Mouse (Mus musculus): ENCODE measurements around the gene Cdrt4. TPM values are rescaled to one million over a fixed set of nuclear protein-coding genes. Genes with fewer than 3 reads are reported as not detected.

The Cdrt4 gene
- polyA plus RNA-seq, 1 experiment from 2014 or later: not detected

DNA sequence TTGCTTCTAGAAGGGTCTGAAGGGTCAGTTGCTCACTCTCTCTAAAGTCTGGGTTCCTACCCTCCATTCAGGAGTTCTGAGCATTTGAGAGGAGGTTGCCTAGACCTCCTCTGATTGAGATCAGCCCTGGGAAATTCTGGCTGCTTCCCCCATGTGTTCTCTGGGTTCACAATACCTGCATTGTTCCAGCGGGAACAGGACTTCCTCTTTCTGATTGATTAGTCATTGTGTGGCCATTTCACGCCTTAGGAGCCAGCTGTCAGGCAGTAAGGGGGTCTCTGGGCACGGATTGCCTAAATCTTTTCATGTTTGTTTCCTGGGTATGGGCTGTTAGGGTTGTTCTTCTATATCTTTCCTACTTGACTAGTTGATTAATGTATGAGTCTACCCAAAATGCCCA, 32.8 kb downstream of the Cdrt4 start:
- H3K4me3 ChIP-seq (replicated peaks; ENCODE audit: low read depth, low read length): no peak overlapping the region
- no peaks in the 10 kb centered on the region for H3K9me3 ChIP-seq (ENCODE audit: control insufficient read depth, low read length)
- H3K4me2 ChIP-seq (ENCODE audit: low read length): no peak overlapping the region
- 5% methylated on average over 3 of the region's 3 CpGs for WGBS
- peak; percentile 46; the same call in 1 of the 2 replicates for ATAC-seq (ENCODE audit: low FRiP score, low TSS enrichment)
- H3K9ac ChIP-seq (replicated peaks; ENCODE audit: low read length): no peak overlapping the region
- no peaks in the 10 kb centered on the region for H3K27me3 ChIP-seq (ENCODE audit: control insufficient read depth, insufficient read depth, low read length)
- peak; percentile 66 for DNase-seq
- no peaks in the 10 kb centered on the region for H3K36me3 ChIP-seq (ENCODE audit: control insufficient read depth, insufficient read depth, low read length)
- peaks cover 18% of the 10 kb centered on the region for H3K4me1 ChIP-seq (ENCODE audit: control insufficient read depth, insufficient read depth, low read length)
- no peak overlapping the region for H3K27ac ChIP-seq (replicated peaks; ENCODE audit: low read depth, low read length)

DNA sequence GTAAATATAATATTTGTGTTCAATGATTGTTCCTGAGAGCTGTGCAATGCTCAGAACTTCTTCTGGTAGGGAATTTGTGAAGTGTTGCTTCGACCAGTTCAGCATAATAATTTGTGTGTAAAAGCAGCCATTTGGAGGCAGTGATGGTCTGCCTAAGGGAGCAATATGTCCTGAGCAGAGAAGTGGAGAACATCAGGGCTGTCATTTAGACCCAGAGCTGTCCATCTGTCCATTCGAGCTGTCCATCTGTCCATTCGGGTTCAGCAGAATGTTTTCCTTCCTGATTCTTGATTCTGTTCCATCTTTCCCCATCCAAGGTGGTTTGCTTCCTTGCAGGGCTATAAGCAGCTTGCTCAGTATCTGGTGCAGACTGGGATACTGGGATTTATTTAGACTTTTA, 33.4 kb downstream of the Cdrt4 start:
- Histone ChIP-seq H3K36me3 (ENCODE audit: control insufficient read depth, insufficient read depth, low read length) (no peaks in the 10 kb centered on the region), H3K27me3 (ENCODE audit: control insufficient read depth, insufficient read depth, low read length) (no peaks in the 10 kb centered on the region), H3K4me1 (ENCODE audit: control insufficient read depth, insufficient read depth, low read length) (peaks cover 18% of the 10 kb centered on the region), H3K9ac (replicated peaks; ENCODE audit: low read length) (no peak overlapping the region), H3K27ac (replicated peaks; ENCODE audit: low read depth, low read length) (no peak overlapping the region), H3K4me2 (ENCODE audit: low read length) (no peak overlapping the region), H3K9me3 (ENCODE audit: control insufficient read depth, low read length) (no peaks in the 10 kb centered on the region), H3K4me3 (replicated peaks; ENCODE audit: low read depth, low read length) (no peak overlapping the region)
- DNase-seq (no peak), ATAC-seq (ENCODE audit: low FRiP score, low TSS enrichment) (no peak)
- WGBS: 72% methylated on average over 3 of the region's 3 CpGs

- H3K27me3 ChIP-seq (ENCODE audit: control insufficient read depth, insufficient read depth, low read length): no peaks in the 10 kb centered on the region
- H3K9ac ChIP-seq (replicated peaks; ENCODE audit: low read length): no peak overlapping the region
- DNase-seq (no peak), ATAC-seq (ENCODE audit: low FRiP score, low TSS enrichment) (no peak)
- H3K4me2 ChIP-seq (ENCODE audit: low read length): no peak overlapping the region
- WGBS: 88% methylated on average over 3 of the region's 3 CpGs
- H3K4me3 ChIP-seq (replicated peaks; ENCODE audit: low read depth, low read length): no peak overlapping the region
- no peak overlapping the region for H3K27ac ChIP-seq (replicated peaks; ENCODE audit: low read depth, low read length)
- no peaks in the 10 kb centered on the region for H3K9me3 ChIP-seq (ENCODE audit: control insufficient read depth, low read length)
- no peaks in the 10 kb centered on the region for H3K36me3 ChIP-seq (ENCODE audit: control insufficient read depth, insufficient read depth, low read length)
- H3K4me1 ChIP-seq (ENCODE audit: control insufficient read depth, insufficient read depth, low read length): peaks cover 18% of the 10 kb centered on the region
Observed at GRCm38 (mm10) chr11:62985075-62985474, 34.1 kb downstream of the Cdrt4 start.

DNA sequence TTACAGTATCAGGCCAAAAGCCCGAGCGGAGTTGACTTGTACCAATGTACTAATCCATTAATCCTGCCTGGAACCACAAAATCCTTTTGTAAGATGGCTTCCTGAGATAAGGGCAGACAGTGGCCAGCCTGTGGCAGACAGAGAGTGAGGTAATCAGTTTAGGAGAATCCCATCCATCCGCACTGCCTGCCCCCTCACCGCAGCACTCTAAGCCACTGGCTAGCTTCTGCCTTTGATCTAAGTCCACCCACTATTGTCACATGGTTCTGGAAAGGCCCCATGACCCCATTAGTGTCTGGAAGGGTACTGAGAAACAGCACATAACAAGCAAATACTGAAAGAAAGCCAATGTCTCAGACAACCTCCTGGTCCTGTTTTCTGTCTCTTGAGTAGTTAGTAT, 35.6 kb downstream of the Cdrt4 start:
- H3K9me3 ChIP-seq (ENCODE audit: control insufficient read depth, low read length): no peaks in the 10 kb centered on the region
- DNase-seq (no peak), ATAC-seq (ENCODE audit: low FRiP score, low TSS enrichment) (no peak)
- H3K9ac ChIP-seq (replicated peaks; ENCODE audit: low read length): no peak overlapping the region
- H3K4me2 ChIP-seq (ENCODE audit: low read length): no peak overlapping the region
- WGBS: 59% methylated on average over 4 of the region's 4 CpGs
- H3K4me1 ChIP-seq (ENCODE audit: control insufficient read depth, insufficient read depth, low read length): peaks cover 18% of the 10 kb centered on the region
- no peak overlapping the region for H3K4me3 ChIP-seq (replicated peaks; ENCODE audit: low read depth, low read length)
- H3K27ac ChIP-seq (replicated peaks; ENCODE audit: low read depth, low read length): no peak overlapping the region
- no peaks in the 10 kb centered on the region for H3K36me3 ChIP-seq (ENCODE audit: control insufficient read depth, insufficient read depth, low read length)
- H3K27me3 ChIP-seq (ENCODE audit: control insufficient read depth, insufficient read depth, low read length): no peaks in the 10 kb centered on the region

GRCm38 (mm10) chr11:62990150-62990685, 39.2 kb downstream of the Cdrt4 start:
- Histone ChIP-seq H3K36me3 (ENCODE audit: control insufficient read depth, insufficient read depth, low read length) (no peaks in the 10 kb centered on the region), H3K4me1 (ENCODE audit: control insufficient read depth, insufficient read depth, low read length) (peaks cover 3% of the 10 kb centered on the region; the same call in 1 of the 2 replicates), H3K9ac (replicated peaks; ENCODE audit: low read length) (no peak overlapping the region), H3K9me3 (ENCODE audit: control insufficient read depth, low read length) (no peaks in the 10 kb centered on the region), H3K4me2 (ENCODE audit: low read length) (no peak overlapping the region), H3K27ac (replicated peaks; ENCODE audit: low read depth, low read length) (no peak overlapping the region), H3K4me3 (replicated peaks; ENCODE audit: low read depth, low read length) (no peak overlapping the region), H3K27me3 (ENCODE audit: control insufficient read depth, insufficient read depth, low read length) (no peaks in the 10 kb centered on the region)
- ATAC-seq (ENCODE audit: low FRiP score, low TSS enrichment) (no peak), DNase-seq (no peak)
- 98% methylated on average over 3 of the region's 3 CpGs for WGBS

GRCm38 (mm10) chr11:62990811-62991210, 39.8 kb downstream of the Cdrt4 start:
- Histone ChIP-seq H3K27ac (replicated peaks; ENCODE audit: low read depth, low read length) (no peak overlapping the region), H3K27me3 (ENCODE audit: control insufficient read depth, insufficient read depth, low read length) (no peaks in the 10 kb centered on the region), H3K4me2 (ENCODE audit: low read length) (no peak overlapping the region), H3K4me1 (ENCODE audit: control insufficient read depth, insufficient read depth, low read length) (peaks cover 2% of the 10 kb centered on the region; the same call in 1 of the 2 replicates), H3K9me3 (ENCODE audit: control insufficient read depth, low read length) (no peaks in the 10 kb centered on the region), H3K4me3 (replicated peaks; ENCODE audit: low read depth, low read length) (no peak overlapping the region), H3K36me3 (ENCODE audit: control insufficient read depth, insufficient read depth, low read length) (no peaks in the 10 kb centered on the region), H3K9ac (replicated peaks; ENCODE audit: low read length) (no peak overlapping the region)
- ATAC-seq (ENCODE audit: low FRiP score, low TSS enrichment) (no peak), DNase-seq (no peak)
- WGBS: 87% methylated on average over 5 of the region's 5 CpGs

DNA sequence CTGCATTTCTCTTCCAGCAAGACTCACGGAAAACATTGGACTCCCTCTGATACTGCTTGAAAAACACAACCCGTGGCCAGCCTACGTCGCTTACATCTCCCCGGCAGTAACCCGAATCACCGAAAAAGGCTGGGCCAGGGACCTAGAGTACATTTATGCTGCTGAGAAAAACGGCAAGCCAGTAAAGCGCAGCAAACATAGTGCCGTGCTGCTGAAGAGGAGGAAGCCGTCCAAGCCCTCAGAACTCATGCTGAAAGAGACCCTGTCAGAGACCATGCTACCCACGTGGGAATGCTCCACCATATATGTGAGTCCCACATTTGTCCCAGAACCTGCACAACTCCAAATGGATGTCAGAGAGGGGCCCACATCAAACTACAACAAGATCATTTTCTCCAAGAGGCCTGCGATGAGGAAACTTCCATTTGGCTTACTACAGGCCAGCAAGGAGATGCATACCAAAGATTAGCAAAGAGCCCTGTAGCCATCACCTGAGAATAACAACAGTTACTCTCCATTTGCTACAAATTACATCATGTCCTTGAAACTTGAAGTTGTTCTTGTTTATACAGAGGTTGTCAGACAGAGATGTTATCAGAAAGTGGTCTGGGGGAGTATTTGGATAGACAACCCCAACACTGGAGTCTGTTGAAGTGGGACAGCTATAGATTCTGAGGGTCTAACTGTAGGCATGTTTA, 41.7 kb downstream of the Cdrt4 start:
- H3K36me3 ChIP-seq (ENCODE audit: control insufficient read depth, insufficient read depth, low read length): no peaks in the 10 kb centered on the region
- no peak overlapping the region for H3K4me3 ChIP-seq (replicated peaks; ENCODE audit: low read depth, low read length)
- ATAC-seq (ENCODE audit: low FRiP score, low TSS enrichment) (no peak), DNase-seq (no peak)
- peaks cover 2% of the 10 kb centered on the region; the same call in 1 of the 2 replicates for H3K4me1 ChIP-seq (ENCODE audit: control insufficient read depth, insufficient read depth, low read length)
- no peak overlapping the region for H3K4me2 ChIP-seq (ENCODE audit: low read length)
- H3K27me3 ChIP-seq (ENCODE audit: control insufficient read depth, insufficient read depth, low read length): no peaks in the 10 kb centered on the region
- 92% methylated on average over 13 of the region's 13 CpGs for WGBS
- H3K9me3 ChIP-seq (ENCODE audit: control insufficient read depth, low read length): no peaks in the 10 kb centered on the region
- no peak overlapping the region for H3K9ac ChIP-seq (replicated peaks; ENCODE audit: low read length)
- no peak overlapping the region for H3K27ac ChIP-seq (replicated peaks; ENCODE audit: low read depth, low read length)

DNA sequence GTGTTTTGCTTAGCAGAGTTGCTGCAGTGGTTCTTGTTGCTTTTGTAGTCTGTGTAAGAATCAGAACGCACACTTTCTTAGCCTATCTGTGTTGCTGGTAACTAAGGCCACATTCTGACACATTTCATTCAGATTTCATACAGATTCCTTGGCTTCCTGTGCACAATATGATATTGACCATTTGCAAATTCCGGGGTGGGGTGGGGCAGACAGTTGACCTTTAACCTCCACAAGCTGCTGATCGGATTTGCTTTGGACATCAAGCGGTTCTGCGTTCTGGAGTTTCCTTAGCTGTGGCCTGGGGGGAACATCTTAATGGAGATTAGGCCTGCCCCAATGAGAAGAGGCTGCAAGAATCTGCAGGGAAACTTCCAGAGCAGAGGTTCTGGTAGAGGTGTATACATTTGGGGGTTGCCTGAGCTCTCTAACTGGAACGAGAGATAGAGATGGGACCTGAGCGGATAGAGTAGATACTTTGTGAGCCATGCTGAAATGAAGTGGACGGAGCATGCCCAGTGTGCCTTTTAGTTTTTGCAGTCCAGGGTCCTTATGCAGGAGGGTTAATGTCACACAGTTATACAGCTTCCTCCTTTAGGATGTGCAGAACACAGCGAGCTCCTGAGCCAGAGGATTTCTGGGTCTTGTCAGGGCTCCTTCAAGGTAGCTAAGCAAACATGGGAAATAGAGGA, 44.2 kb downstream of the Cdrt4 start:
- DNase-seq (no peak), ATAC-seq (ENCODE audit: low FRiP score, low TSS enrichment) (no peak)
- Histone ChIP-seq H3K4me2 (ENCODE audit: low read length) (no peak overlapping the region), H3K9ac (replicated peaks; ENCODE audit: low read length) (no peak overlapping the region), H3K27me3 (ENCODE audit: control insufficient read depth, insufficient read depth, low read length) (no peaks in the 10 kb centered on the region), H3K27ac (replicated peaks; ENCODE audit: low read depth, low read length) (no peak overlapping the region), H3K9me3 (ENCODE audit: control insufficient read depth, low read length) (no peaks in the 10 kb centered on the region), H3K36me3 (ENCODE audit: control insufficient read depth, insufficient read depth, low read length) (no peaks in the 10 kb centered on the region), H3K4me1 (ENCODE audit: control insufficient read depth, insufficient read depth, low read length) (peaks cover 5% of the 10 kb centered on the region; the same call in 1 of the 2 replicates), H3K4me3 (replicated peaks; ENCODE audit: low read depth, low read length) (no peak overlapping the region)
- 83% methylated on average over 9 of the region's 9 CpGs for WGBS
